Mouse (Mus musculus) cerebellum, postnatal 4 days (tissue): ENCODE results near the gene 1810010H24Rik.
"Not testable (repeated sequence)": the region's sequence is repeated elsewhere in the genome, so short reads cannot be mapped to it uniquely, and the experiment has no call there.

ENCODE experiments used
- DNase-seq, 2 experiments: peaks; one replicate each; pipeline ENCODE4 v3.0.0; 2022; ENCODE audit warnings: low spot score in 2 of 2, mixed read lengths in 1 of 2

1810010H24Rik gene

GRCm38 (mm10) chr11:107041396-107041795, 15.9 kb downstream of the 1810010H24Rik start:
- DNase-seq, result no peak

DNA sequence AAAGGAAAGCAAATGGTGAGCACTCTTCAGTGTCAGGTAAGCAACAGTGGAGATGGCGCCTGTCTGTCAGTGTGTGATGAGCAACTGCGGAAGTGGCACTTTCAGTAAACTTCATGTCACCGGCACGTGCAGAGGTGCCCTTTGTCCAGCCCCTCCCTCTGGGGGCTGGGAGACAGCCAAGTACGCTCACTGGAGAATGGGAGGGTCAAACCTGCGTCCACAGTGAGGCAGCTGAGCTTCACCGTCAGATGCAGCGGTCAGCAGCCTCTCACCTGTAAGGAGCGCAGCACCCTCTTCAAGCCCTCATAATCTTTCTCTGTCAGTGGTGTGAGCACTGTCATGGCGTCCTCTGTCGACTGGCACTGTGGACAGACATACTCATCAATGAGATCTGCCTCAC, 17.9 kb downstream of the 1810010H24Rik start:
- no peak for DNase-seq

GRCm38 (mm10) chr11:107044321-107044720, 18.8 kb downstream of the 1810010H24Rik start:
- peak; percentile 60 to 68 for DNase-seq

DNA sequence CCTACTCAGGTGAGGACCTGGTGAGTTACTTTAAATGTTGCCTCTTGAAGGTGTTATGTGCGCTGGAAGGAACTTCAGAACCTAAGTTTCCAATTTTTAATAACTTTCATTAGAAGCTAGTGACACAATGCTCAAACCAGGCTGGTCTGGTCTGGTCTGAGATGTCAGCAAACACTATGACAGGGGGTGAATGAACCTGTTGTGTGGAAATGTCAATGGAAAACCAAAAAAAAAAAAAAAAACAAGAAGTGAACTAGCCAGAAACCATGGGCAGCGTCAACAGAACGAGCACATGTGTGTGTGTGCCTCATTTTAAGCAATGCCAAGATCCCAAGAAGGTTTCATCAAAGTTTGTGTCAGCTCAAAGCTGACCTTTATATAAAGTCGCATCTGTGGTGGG, 20.1 kb downstream of the 1810010H24Rik start:
- DNase-seq, result no peak

GRCm38 (mm10) chr11:107046766-107047620, 21.5 kb downstream of the 1810010H24Rik start:
- no peak for DNase-seq

GRCm38 (mm10) chr11:107054870-107055269, 29.4 kb downstream of the 1810010H24Rik start:
- DNase-seq, result no peak

GRCm38 (mm10) chr11:107057391-107057790, 31.9 kb downstream of the 1810010H24Rik start:
- no peak for DNase-seq

- DNase-seq, result not testable (repeated sequence)
These were observed 34.2 kb downstream of the 1810010H24Rik start for GRCm38 (mm10) chr11:107059634-107060033.

DNA sequence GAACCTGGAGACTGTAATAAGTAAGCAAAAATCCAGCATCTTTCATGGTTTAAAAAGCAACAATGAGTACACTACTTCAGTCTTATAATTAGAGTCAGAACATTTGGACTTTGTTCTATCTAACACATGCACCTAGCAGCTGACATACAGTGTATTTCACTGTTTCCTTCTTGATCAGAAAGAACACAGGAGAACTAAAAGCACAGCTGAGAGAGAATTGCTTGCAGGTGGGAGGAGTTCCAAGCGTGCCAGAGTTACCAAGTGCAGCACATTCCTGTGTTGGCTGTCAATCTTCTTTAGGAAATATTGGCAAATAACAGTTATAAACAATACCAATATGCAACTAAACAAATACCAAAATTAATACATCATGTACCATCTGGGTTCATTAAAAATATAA, 35.5 kb downstream of the 1810010H24Rik start:
- no peak for DNase-seq

GRCm38 (mm10) chr11:107063067-107063466, 37.6 kb downstream of the 1810010H24Rik start:
- no peak for DNase-seq

DNA sequence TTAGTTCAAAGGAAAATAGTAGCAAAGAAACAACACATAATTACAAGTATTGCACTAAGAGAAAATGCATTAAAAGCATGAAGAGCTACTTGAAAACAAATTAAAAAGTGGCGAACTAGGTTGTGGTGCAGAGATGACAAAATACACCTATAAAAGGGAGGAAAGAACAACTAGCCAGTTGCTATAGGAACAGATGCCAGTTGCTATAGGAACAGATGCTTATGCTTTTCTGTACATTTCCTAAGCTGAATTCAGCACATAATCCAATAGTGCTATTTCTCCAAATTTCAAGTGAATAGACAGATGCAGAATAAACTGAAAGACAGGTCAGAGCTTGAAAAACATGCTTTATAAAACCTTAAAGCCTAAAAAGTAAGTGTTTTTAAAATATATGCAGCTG, 39.1 kb downstream of the 1810010H24Rik start:
- no peak for DNase-seq

DNA sequence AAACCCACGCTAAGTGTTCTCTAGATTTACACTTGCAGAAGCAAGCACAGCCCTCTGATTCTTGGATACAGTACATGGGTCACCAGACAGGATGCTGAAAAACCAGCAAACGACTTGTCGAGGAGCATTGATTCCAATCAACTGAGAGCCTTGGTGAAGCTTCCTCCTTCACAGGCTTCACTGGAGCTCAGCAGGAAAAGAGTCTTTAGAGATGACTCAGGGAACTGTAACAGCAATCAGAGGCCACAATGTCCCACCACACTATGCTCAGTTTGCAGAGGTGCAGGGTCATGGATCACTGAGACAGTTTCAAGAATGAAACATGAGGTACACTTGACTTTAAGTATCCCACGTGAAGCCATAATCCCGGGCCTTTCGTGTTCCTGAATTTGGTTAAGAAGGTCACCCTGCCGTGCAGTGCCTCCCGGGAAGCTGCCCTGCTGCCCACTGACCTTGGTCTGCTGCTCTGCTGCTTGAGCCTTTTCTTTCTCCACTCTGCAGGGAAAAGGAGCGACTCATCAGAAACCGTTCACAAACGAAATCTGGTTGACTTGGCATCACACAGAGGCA, 39.8 kb downstream of the 1810010H24Rik start:
- no peak for DNase-seq
